Mouse (Mus musculus) activated CD4-positive, CD25-positive, alpha-beta regulatory T cell, adult 4 months (primary cell): ENCODE results near the gene Stpg2. TPM values are rescaled to one million over a fixed set of nuclear protein-coding genes. Genes with fewer than 3 reads are reported as not detected.

Experiments
- ATAC-seq: one replicate; pipeline ENCODE4 v1.8.0; 2017
- polyA plus RNA-seq, 2 experiments: library from polyadenylated mRNA; unstranded; fragments of 100-300 nt; shearing (Covaris generic); gene quantifications; one replicate each; pipeline ENCODE4 v1.2.1; 2017

The Stpg2 gene
- polyA plus RNA-seq, 2 experiments from 2014 or later, result 0.16 TPM; not detected in 1

DNA sequence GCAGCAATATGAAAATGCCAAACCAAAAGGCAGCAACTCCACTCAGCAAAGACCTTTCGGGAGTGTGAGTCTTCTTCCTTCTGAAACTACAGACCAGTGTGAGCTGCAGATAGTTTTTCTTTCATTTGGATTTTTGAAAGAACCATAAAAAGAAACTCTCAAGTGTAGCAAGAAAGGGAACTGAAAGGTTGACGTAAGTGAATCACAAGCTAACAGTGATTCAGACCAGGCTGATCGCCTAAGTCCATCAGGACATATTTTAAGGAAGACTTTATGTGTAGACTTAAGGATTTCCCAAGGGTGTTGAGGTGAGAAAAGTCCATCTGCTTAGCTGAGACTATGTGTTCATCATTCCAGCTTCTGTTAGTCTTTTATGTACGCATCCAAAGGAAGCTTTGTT, 533.9 kb downstream of the Stpg2 start:
- no peak for ATAC-seq

Other genes starting within 250 kb of the Stpg2 start
- 10 to 100 TPM; 72.4 to 73.6 TPM for gene Rap1gds1, start 130.5 kb upstream of the Stpg2 start, polyA plus RNA-seq